Mouse (Mus musculus) liver, embryonic 15.5 days (tissue): ENCODE measurements around the gene Svs2. TPM values are rescaled to one million over a fixed set of nuclear protein-coding genes. Genes with fewer than 3 reads are reported as not detected.
"Not testable (repeated sequence)": the region's sequence is repeated elsewhere in the genome, so short reads cannot be mapped to it uniquely, and the experiment has no call there.

Experiments
- ATAC-seq: fragments of 200-750 bp; cut with Nextera tagmentation; 2 replicates; pipeline ENCODE4 v1.8.0; 2017; ENCODE audit warnings: moderate number of reproducible peaks, mild to moderate bottlenecking, moderate library complexity; ENCODE audit not compliant: insufficient read depth
- H3K27ac ChIP-seq: fragments of 300-500 bp; sonication (generic); replicated peaks from 2 replicates; pipeline ENCODE4 v1.5.1; 2015; ENCODE audit warnings: mild to moderate bottlenecking, inconsistent platforms
- H3K27me3 ChIP-seq: fragments of 300-500 bp; sonication (generic); 2 replicates; pipeline ENCODE4 v1.6.1; 2015; ENCODE audit warnings: mild to moderate bottlenecking, inconsistent platforms
- H3K36me3 ChIP-seq: fragments of 300-500 bp; sonication (generic); replicated peaks from 2 replicates; pipeline ENCODE4 v1.6.1; 2015; ENCODE audit warnings: moderate library complexity, mild to moderate bottlenecking, inconsistent platforms
- H3K4me1 ChIP-seq: fragments of 300-500 bp; sonication (generic); replicated peaks from 2 replicates; pipeline ENCODE4 v1.6.1; 2015; ENCODE audit warnings: inconsistent platforms
- H3K4me2 ChIP-seq: fragments of 300-500 bp; sonication (generic); 2 replicates; pipeline ENCODE4 v1.6.1; 2015; ENCODE audit warnings: moderate library complexity, mild to moderate bottlenecking, inconsistent platforms
- H3K4me3 ChIP-seq: fragments of 300-500 bp; sonication (generic); replicated peaks from 2 replicates; pipeline ENCODE4 v1.5.1; 2015; ENCODE audit warnings: mild to moderate bottlenecking, inconsistent platforms
- H3K9ac ChIP-seq: fragments of 300-500 bp; sonication (generic); 2 replicates; pipeline ENCODE4 v1.6.1; 2015; ENCODE audit warnings: moderate library complexity, mild to moderate bottlenecking, inconsistent platforms
- H3K9me3 ChIP-seq: fragments of 300-500 bp; sonication (generic); replicated peaks from 2 replicates; pipeline ENCODE4 v1.6.1; 2016; ENCODE audit warnings: inconsistent platforms
- WGBS: fragments of 180-500 bp; shearing (Covaris S2); methylation state at CpG from one replicate; pipeline ENCODE4 v1.1.7; 2015; ENCODE audit warnings: mixed read lengths; ENCODE audit not compliant: insufficient replicate concordance; 5-methylcytosine and 5-hydroxymethylcytosine counted together
- polyA plus RNA-seq: library from polyadenylated mRNA; unstranded; fragments of >200 nt; fragmentation: Nextera tagmentation; extraction: Ambion mirVana; gene quantifications from 2 replicates; pipeline ENCODE4 v1.2.1, GENCODE M21; 2015

Gene Svs2
- not detected in 2 replicates for polyA plus RNA-seq

DNA sequence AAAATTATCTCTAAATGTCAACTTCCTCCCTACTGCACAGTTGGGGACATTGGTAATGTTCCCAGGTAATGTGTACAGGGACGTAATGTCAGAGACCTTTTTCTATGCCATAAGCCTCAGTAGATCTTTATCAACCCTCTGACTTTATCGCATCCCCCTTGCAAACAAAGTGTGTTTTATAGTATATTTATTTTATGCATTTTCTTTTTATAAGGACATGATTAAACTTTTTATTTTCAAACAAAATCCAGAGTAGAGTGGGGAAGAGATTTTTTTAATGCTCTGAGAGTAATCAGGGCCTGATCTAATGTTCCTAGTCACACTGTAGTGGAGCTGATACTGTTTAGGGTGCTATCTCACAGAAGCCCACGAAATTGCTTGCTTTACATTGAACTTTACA, at the start of gene Svs2:
TSS of gene Svs2 (minus strand) at position 101 of the 400 bp plus-strand sequence.
- no peaks in the 10 kb centered on the region for H3K36me3 ChIP-seq
- no peak within 1 kb of the TSS for H3K4me2 ChIP-seq
- ATAC-seq = no peak
- H3K4me3 ChIP-seq = no peak within 1 kb of the TSS
- no peaks in the 10 kb centered on the region for H3K9me3 ChIP-seq
- no peak within 1 kb of the TSS for H3K9ac ChIP-seq
- H3K27me3 ChIP-seq = no peaks in the 10 kb centered on the region
- H3K4me1 ChIP-seq = no peaks in the 10 kb centered on the region
- WGBS = 53% methylated on average over 3 of the region's 3 CpGs
- no peak within 1 kb of the TSS for H3K27ac ChIP-seq

DNA sequence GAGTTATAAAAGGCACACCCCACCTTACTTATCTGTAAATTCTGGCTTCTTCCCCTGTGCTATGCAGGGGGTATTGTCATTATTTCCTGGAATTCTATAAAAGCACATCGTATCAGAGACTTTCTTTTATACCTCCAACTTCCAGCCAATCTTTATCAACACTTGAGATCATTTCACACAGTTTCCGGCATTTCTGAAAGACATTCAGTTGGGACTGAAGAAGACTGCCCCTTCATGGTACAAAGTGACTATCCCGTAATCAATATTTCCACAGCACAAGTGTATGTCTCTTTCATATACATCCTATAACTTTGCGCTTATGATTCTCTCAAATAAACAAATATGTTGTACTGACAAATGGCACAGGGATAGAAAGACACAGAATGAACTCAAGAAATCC, 40.1 kb upstream of the Svs2 start, which contains the start of gene Svs4:
TSS of gene Svs4 (minus strand) at position 101 of the 400 bp plus-strand sequence.
- H3K27ac ChIP-seq = no peak within 1 kb of the TSS
- H3K9ac ChIP-seq = no peak within 1 kb of the TSS
- ATAC-seq = no peak
- H3K4me3 ChIP-seq = no peak within 1 kb of the TSS
- H3K27me3 ChIP-seq = no peaks in the 10 kb centered on the region
- H3K4me1 ChIP-seq = no peaks in the 10 kb centered on the region
- no peak within 1 kb of the TSS for H3K4me2 ChIP-seq
- WGBS = 75% methylated on average over 4 of the region's 4 CpGs
- H3K9me3 ChIP-seq = no peaks in the 10 kb centered on the region
- H3K36me3 ChIP-seq = no peaks in the 10 kb centered on the region

GRCm38 (mm10) chr2:164256540-164256939, 18.3 kb upstream of the Svs2 start, which contains the start of gene Svs3b:
Gene Svs3b, minus strand, starts transcription at chr2:164256640.
- not testable (repeated sequence) for H3K36me3 ChIP-seq, H3K4me3 ChIP-seq, H3K27me3 ChIP-seq, ATAC-seq, H3K9me3 ChIP-seq, H3K4me1 ChIP-seq, H3K27ac ChIP-seq, H3K9ac ChIP-seq, H3K4me2 ChIP-seq
- WGBS = 50% methylated on average over 1 of the region's 1 CpGs

GRCm38 (mm10) chr2:164232671-164233070, 5.6 kb downstream of the Svs2 start:
- 70% methylated on average over 8 of the region's 8 CpGs for WGBS

DNA sequence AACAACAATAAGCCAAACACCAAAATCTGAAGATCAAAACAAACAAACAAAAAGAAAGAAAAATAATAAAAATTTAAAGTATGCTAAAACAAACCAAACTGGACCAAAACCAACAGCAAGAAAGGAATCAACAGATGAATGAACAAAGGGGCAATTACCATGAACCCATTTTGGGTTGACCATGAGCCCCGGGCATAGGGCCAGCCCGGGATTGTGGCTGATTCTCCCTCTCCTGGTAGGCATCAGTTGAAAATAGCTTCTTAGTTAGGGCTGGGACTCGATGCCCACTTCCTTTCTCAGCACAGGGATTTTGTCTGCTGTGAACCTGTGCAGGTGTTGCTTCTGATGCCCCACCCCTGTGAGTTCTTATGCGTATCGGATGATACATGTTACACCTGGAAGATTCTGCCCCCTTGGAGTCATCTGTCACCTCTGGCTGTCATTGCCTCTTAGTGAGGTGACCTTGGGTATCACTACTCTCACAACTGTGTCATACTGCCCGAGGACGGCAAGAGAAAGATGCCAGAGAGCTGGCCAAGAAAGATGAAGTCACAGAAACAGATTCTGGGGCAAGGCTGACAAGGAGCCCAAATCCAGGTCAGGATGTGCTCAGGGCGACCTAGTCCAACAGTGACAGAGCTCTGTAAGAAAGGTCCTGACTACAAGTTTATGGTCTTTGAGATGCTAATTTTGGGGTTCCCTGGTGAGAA, 9.8 kb downstream of the Svs2 start:
- WGBS = 63% methylated on average over 8 of the region's 8 CpGs
- no peak for ATAC-seq
- Histone ChIP-seq H3K27ac (no peak overlapping the region), H3K4me3 (no peak overlapping the region), H3K27me3 (no peaks in the 10 kb centered on the region), H3K36me3 (no peaks in the 10 kb centered on the region), H3K4me2 (no peak overlapping the region), H3K9ac (no peak overlapping the region), H3K4me1 (no peaks in the 10 kb centered on the region), H3K9me3 (no peaks in the 10 kb centered on the region)

More at GRCm38 (mm10) chr2:164232671-164233070, 5.6 kb downstream of the Svs2 start:
- H3K4me2 ChIP-seq = no peak overlapping the region
- ATAC-seq = no peak
- H3K4me3 ChIP-seq = no peak overlapping the region
- no peak overlapping the region for H3K9ac ChIP-seq
- no peak overlapping the region for H3K27ac ChIP-seq
- H3K36me3 ChIP-seq = no peaks in the 10 kb centered on the region
- H3K9me3 ChIP-seq = no peaks in the 10 kb centered on the region
- H3K27me3 ChIP-seq = no peaks in the 10 kb centered on the region
- no peaks in the 10 kb centered on the region for H3K4me1 ChIP-seq

- Histone ChIP-seq H3K4me1 (no peaks in the 10 kb centered on the region), H3K9ac (no peak within 1 kb of the TSS), H3K27ac (no peak within 1 kb of the TSS), H3K27me3 (no peaks in the 10 kb centered on the region), H3K4me3 (no peak within 1 kb of the TSS), H3K9me3 (no peaks in the 10 kb centered on the region), H3K4me2 (no peak within 1 kb of the TSS), H3K36me3 (no peaks in the 10 kb centered on the region)
- 62% methylated on average over 11 of the region's 11 CpGs for WGBS
- ATAC-seq = no peak
Observed at GRCm38 (mm10) chr2:164221522-164221921, 16.7 kb downstream of the Svs2 start, which contains the start of gene Wfdc15b. Gene Wfdc15b, minus strand, starts transcription at chr2:164221660.

DNA sequence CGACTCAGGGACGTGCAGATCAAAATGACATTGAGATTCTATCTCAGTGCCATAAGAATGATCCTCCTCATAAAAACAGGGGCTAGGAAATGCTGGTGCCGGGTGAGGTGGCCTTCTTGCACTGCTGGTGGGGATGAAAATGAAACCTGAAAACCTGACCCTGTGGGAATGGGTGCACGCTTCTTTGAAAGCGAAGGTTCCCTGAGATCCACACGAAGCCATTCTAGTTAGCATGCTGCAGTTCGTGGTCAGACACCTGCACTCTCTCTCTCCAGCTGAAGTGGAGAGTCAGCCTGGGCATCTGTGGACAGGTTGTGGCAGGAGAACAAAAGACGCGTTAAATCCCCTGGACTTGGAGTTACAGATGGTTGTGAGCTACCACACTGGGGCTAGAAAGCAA, 19.0 kb downstream of the Svs2 start:
- Histone ChIP-seq H3K27ac (no peak overlapping the region), H3K9ac (no peak overlapping the region), H3K4me1 (no peaks in the 10 kb centered on the region), H3K4me3 (no peak overlapping the region), H3K9me3 (no peaks in the 10 kb centered on the region), H3K4me2 (no peak overlapping the region), H3K36me3 (no peaks in the 10 kb centered on the region), H3K27me3 (no peaks in the 10 kb centered on the region)
- WGBS = 70% methylated on average over 9 of the region's 9 CpGs
- ATAC-seq = no peak

DNA sequence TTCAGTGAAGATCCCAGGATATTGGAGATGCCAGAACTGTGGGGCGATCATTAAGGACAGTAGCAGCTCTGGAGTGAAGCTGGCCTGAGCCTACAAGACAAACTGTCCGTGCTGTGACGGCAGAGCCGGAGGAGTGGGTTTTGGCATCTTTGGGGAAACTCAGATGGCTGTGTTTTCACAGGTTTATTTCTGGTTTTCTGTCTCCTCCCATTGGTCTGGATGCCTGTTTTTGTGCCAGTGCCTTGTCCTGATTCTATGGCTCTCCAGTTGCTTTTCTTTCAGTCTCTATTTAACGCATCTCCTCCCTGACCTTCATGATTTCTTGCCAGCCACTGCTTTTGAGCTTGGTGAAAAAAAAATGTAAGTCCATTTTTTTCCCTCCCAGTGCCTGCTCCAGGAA, 25.6 kb downstream of the Svs2 start:
- Histone ChIP-seq H3K9me3 (no peaks in the 10 kb centered on the region), H3K4me3 (no peak overlapping the region), H3K4me1 (no peaks in the 10 kb centered on the region), H3K27me3 (no peaks in the 10 kb centered on the region), H3K4me2 (no peak overlapping the region), H3K36me3 (no peaks in the 10 kb centered on the region), H3K9ac (no peak overlapping the region), H3K27ac (no peak overlapping the region)
- ATAC-seq = no peak
- WGBS = 74% methylated on average over 5 of the region's 5 CpGs

- no peak overlapping the region for H3K4me3 ChIP-seq
Observed at GRCm38 (mm10) chr2:164210892-164211291, 27.4 kb downstream of the Svs2 start.

DNA sequence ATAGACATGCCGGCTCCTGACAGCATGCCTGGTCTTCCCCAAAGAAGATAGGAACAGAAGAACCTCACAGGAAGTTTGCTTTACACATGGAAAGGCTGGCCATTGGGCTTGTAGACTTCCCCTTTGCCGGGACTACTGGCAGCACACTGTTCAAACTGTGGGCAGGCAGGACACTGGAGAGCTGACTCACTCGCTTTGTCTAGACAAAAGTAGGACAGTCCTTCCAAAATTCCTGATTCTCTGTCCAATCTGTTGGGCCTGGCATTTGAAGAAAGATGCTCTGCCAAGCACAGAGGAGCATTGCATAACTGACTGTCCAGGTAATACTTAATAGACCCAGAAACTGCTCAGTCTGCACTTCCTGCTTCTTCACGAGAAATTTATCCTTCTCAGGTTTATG, 31.6 kb downstream of the Svs2 start:
- Histone ChIP-seq H3K27me3 (no peaks in the 10 kb centered on the region), H3K36me3 (no peaks in the 10 kb centered on the region), H3K4me1 (no peaks in the 10 kb centered on the region), H3K4me3 (no peak overlapping the region), H3K4me2 (no peak overlapping the region), H3K9me3 (no peaks in the 10 kb centered on the region), H3K9ac (no peak overlapping the region), H3K27ac (no peak overlapping the region)
- 35% methylated on average over 4 of the region's 4 CpGs for WGBS
- no peak for ATAC-seq

More at GRCm38 (mm10) chr2:164210892-164211291, 27.4 kb downstream of the Svs2 start:
- no peak for ATAC-seq
- Histone ChIP-seq H3K4me1 (no peaks in the 10 kb centered on the region), H3K27ac (no peak overlapping the region), H3K4me2 (no peak overlapping the region), H3K9ac (no peak overlapping the region), H3K36me3 (no peaks in the 10 kb centered on the region), H3K27me3 (no peaks in the 10 kb centered on the region), H3K9me3 (no peaks in the 10 kb centered on the region)
- WGBS = 73% methylated on average over 4 of the region's 4 CpGs

GRCm38 (mm10) chr2:164206011-164206410, 32.3 kb downstream of the Svs2 start:
- 68% methylated on average over 10 of the region's 10 CpGs for WGBS
- H3K9me3 ChIP-seq, ATAC-seq, H3K36me3 ChIP-seq, H3K27ac ChIP-seq, H3K9ac ChIP-seq, H3K27me3 ChIP-seq, H3K4me3 ChIP-seq, H3K4me1 ChIP-seq, H3K4me2 ChIP-seq: not testable (repeated sequence)
